Mouse (Mus musculus): ENCODE results near the gene Foxd1.

DNA sequence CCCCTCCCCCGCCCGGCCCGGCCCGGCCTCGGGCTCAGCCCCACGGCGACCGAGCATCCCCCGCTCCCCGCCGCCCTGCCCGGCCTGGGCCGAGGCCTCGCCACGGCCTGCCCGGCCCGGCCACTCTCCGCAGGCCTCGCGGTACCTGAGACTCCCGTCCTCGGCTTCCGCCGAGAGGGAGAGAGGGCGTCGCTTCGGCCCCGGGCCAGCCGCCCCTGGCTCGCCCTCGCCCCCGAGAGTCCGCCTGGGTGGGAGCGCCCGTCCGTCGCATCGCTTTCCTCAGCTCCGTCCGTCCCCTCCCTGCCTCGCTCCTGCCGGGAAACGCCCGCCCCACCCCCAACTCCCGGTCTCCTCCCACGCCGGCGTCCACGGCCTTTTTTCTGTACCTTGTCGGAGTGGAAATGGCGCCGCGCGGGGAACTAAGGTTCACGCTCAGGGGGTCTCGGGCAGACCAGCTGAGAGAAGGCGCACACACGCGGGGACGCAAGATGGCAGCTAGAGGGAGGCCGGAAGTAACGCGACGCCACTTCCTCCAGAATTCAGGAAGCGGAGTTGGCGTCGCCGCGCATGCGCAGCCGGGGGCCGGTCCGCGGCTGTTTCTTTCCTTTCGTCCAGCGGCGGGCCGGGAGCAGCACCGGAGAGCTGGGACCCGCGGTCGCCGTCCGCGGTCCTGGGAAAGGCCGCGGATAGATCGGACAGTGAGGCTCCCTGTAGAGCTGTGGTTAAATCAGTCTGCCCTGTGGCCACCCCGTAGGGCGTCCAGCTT lies 37.4 kb upstream of the Foxd1 start, which contains the start of gene Btf3:
- TF ChIP-seq CTCF (IDR thresholded peaks at IDR 0.05; ENCODE audit: insufficient read depth, low read depth, low read length) (peak; percentile 28), POLR2A (IDR thresholded peaks at IDR 0.05; ENCODE audit: insufficient read depth, low read depth, low read length) (peak; percentile 87)
